Mouse (Mus musculus) heart, embryonic 14.5 days (tissue): ENCODE results near the gene Pclo. TPM values are rescaled to one million over a fixed set of nuclear protein-coding genes. Genes with fewer than 3 reads are reported as not detected.

Experiments used
- ATAC-seq: fragments of 200-750 bp; cut with Nextera tagmentation; 2 replicates; pipeline ENCODE4 v1.8.0; 2017; ENCODE audit warnings: low read depth, moderate TSS enrichment; ENCODE audit not compliant: insufficient number of reproducible peaks, insufficient read depth, low FRiP score
- H3K27ac ChIP-seq, 2 experiments: fragments of 200-500 bp in 1 of 2; fragments of 300-500 bp in 1 of 2; sonication (generic) in 1 of 2; replicated peaks in 1 of 2; 2 replicates each; pipeline ENCODE4 v1.5.1; 2012 to 2014; ENCODE audit warnings: low read depth in 2 of 2, low read length in 2 of 2, control low read depth in 1 of 2, mild to moderate bottlenecking in 1 of 2, mixed read lengths in 1 of 2; ENCODE audit not compliant: control insufficient read depth in 1 of 2, insufficient read depth in 1 of 2
- H3K27me3 ChIP-seq: fragments of 300-500 bp; sonication (generic); 2 replicates; pipeline ENCODE4 v1.6.1; 2014; ENCODE audit warnings: mild to moderate bottlenecking, low read length, control low read depth; ENCODE audit not compliant: control insufficient read depth, insufficient read depth
- H3K36me3 ChIP-seq: fragments of 300-500 bp; sonication (generic); 2 replicates; pipeline ENCODE4 v1.6.1; 2014; ENCODE audit warnings: mild to moderate bottlenecking, control low read depth, low read length, mixed read lengths; ENCODE audit not compliant: control insufficient read depth, insufficient read depth
- H3K4me1 ChIP-seq, 2 experiments: fragments of 200-500 bp in 1 of 2; fragments of 300-500 bp in 1 of 2; sonication (generic) in 1 of 2; 2 replicates each; pipeline ENCODE4 v1.6.1; 2012 to 2014; ENCODE audit warnings: low read length in 2 of 2, control low read depth in 1 of 2, mixed read lengths in 1 of 2; ENCODE audit not compliant: control insufficient read depth in 2 of 2, insufficient read depth in 2 of 2
- H3K4me2 ChIP-seq: fragments of 300-500 bp; sonication (generic); 2 replicates; pipeline ENCODE4 v1.6.1; 2014; ENCODE audit warnings: mild to moderate bottlenecking, low read length
- H3K4me3 ChIP-seq, 2 experiments: fragments of 200-500 bp in 1 of 2; fragments of 300-500 bp in 1 of 2; sonication (generic) in 1 of 2; 2 replicates each; pipeline ENCODE4 v1.5.1; 2012 to 2014; ENCODE audit warnings: low read length in 2 of 2, mild to moderate bottlenecking in 2 of 2, control low read depth in 1 of 2, low read depth in 1 of 2, moderate library complexity in 1 of 2; ENCODE audit not compliant: control insufficient read depth in 1 of 2, insufficient read depth in 1 of 2
- H3K9ac ChIP-seq: fragments of 300-500 bp; sonication (generic); 2 replicates; pipeline ENCODE4 v1.6.1; 2014; ENCODE audit warnings: mild to moderate bottlenecking, low read length
- H3K9me3 ChIP-seq: fragments of 300-500 bp; sonication (generic); 2 replicates; pipeline ENCODE4 v1.6.1; 2016; ENCODE audit warnings: low read length, control low read depth; ENCODE audit not compliant: control insufficient read depth
- WGBS: fragments of 180-500 bp; shearing (Covaris S2); extraction: QIAGEN DNeasy Blood & Tissue Kit; methylation state at CpG from one replicate; pipeline ENCODE4 v1.1.7; 2014; 5-methylcytosine and 5-hydroxymethylcytosine counted together
- polyA plus RNA-seq: library from polyadenylated mRNA; unstranded; fragments of >200 nt; fragmentation: Nextera tagmentation; extraction: Ambion mirVana; gene quantifications from 2 replicates; pipeline ENCODE4 v1.2.1, GENCODE M21; 2014

Pclo gene
- polyA plus RNA-seq, 1 experiment from 2014 or later = 0.19 TPM

DNA sequence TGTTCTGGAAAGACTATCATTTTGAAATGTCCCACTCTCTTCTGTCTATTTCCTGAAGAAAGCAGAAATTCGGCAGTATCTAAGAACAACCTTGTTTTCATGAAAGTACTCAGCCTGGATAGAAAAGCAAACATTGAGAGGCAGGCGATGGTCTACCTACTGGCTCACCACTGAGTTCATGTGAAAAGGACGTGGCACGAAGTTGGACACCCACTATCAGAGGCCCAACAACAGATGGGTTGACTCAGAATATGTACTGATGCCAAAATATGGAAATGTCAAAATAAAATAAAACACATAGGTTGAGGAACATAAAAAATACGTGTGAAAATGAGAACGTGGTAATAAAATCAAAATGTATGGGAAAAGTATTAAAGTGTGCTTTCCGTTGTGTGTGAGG, 106.4 kb downstream of the Pclo start:
- Histone ChIP-seq H3K9ac (no peak overlapping the region), H3K27me3 (no peaks in the 10 kb centered on the region), H3K4me2 (no peak overlapping the region), H3K27ac (no peak overlapping the region), H3K4me1 (no peaks in the 10 kb centered on the region), H3K4me3 (no peak overlapping the region), H3K36me3 (no peaks in the 10 kb centered on the region), H3K9me3 (no peaks in the 10 kb centered on the region)
- WGBS = 76% methylated on average over 7 of the region's 7 CpGs
- ATAC-seq = no peak

GRCm38 (mm10) chr5:14623360-14623759, 108.6 kb downstream of the Pclo start:
- no peaks in the 10 kb centered on the region for H3K9me3 ChIP-seq
- 61% methylated on average over 7 of the region's 7 CpGs for WGBS
- no peaks in the 10 kb centered on the region for H3K36me3 ChIP-seq
- no peaks in the 10 kb centered on the region for H3K4me1 ChIP-seq
- no peak overlapping the region for H3K27ac ChIP-seq
- no peak overlapping the region for H3K4me3 ChIP-seq
- H3K4me2 ChIP-seq = no peak overlapping the region
- no peaks in the 10 kb centered on the region for H3K27me3 ChIP-seq
- ATAC-seq = no peak
- H3K9ac ChIP-seq = no peak overlapping the region

DNA sequence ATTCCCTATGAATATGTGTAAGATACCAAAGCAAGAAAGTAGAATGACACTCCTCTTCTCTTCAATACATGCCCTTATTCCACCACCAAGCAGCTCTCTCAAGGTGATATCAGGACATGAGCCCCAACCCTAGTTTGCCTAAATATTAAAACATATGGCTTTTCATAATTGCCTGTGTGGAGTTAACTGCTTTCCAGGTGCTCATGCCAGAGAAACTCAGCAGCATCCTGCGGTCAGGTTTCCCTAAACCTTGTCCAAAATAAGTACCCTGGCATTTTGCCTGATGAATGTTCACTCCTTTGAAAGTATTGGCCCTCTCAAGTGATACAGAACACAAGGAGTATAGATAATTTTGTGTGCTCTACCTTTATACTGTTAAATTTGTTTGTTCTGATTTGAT, 126.5 kb downstream of the Pclo start:
- no peaks in the 10 kb centered on the region for H3K36me3 ChIP-seq
- WGBS = 61% methylated on average over 1 of the region's 1 CpGs
- H3K27ac ChIP-seq = no peak overlapping the region
- H3K9ac ChIP-seq = no peak overlapping the region
- no peak overlapping the region for H3K4me2 ChIP-seq
- ATAC-seq = no peak
- H3K27me3 ChIP-seq = no peaks in the 10 kb centered on the region
- H3K4me1 ChIP-seq = no peaks in the 10 kb centered on the region
- H3K9me3 ChIP-seq = no peaks in the 10 kb centered on the region
- H3K4me3 ChIP-seq = no peak overlapping the region

DNA sequence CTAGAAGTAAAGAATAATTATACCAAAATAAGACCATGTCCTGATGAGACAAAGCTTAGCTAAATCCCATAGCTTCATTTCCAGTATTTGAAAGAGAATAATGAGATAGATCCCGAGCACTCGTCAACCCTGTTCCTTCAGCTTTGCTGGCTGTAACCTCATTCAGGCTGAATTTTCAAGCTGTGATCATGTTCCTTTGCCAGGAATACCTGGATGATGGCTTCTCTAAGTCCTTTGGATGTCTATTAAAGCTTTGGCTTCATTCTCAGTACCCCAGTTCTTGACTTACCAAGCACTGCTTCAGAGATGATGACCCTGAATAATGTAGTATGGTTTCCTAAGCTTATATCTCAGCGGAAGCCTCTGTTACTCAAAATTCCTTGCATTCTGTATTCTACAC, 131.1 kb downstream of the Pclo start:
- WGBS = 79% methylated on average over 3 of the region's 3 CpGs
- Histone ChIP-seq H3K27me3 (no peaks in the 10 kb centered on the region), H3K36me3 (no peaks in the 10 kb centered on the region), H3K9me3 (no peaks in the 10 kb centered on the region), H3K4me1 (no peaks in the 10 kb centered on the region), H3K4me3 (no peak overlapping the region), H3K9ac (no peak overlapping the region), H3K27ac (no peak overlapping the region), H3K4me2 (no peak overlapping the region)
- ATAC-seq = no peak

DNA sequence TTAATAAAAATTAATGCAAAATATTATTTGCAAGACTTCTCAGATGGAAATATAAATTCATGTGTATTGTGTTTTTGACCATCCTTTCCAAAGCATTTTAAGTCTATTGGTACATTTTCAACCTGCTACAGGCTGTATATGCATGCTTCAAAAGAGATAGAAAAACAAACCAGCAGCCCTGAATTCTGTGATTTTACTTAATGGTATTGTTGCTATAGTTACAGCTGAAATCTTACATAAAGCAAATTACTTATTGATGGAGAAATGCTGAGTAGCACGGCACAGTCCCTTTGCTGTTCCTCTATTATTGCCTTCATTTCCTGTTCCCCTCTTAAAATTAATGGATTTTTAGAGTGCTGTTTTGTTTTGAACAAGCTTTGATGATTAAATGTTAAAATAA, 145.9 kb downstream of the Pclo start:
- 76% methylated on average over 1 of the region's 1 CpGs for WGBS
- Histone ChIP-seq H3K9ac (no peak overlapping the region), H3K4me2 (no peak overlapping the region), H3K9me3 (no peaks in the 10 kb centered on the region), H3K27me3 (no peaks in the 10 kb centered on the region), H3K27ac (no peak overlapping the region), H3K4me3 (no peak overlapping the region), H3K36me3 (no peaks in the 10 kb centered on the region), H3K4me1 (no peaks in the 10 kb centered on the region)
- no peak for ATAC-seq

- Histone ChIP-seq H3K9me3 (no peaks in the 10 kb centered on the region), H3K27me3 (no peaks in the 10 kb centered on the region), H3K9ac (no peak overlapping the region), H3K4me1 (no peaks in the 10 kb centered on the region), H3K36me3 (no peaks in the 10 kb centered on the region), H3K4me2 (no peak overlapping the region), H3K27ac (no peak overlapping the region), H3K4me3 (no peak overlapping the region)
- WGBS = 62% methylated on average over 1 of the region's 1 CpGs
- no peak for ATAC-seq
These were observed 147.5 kb downstream of the Pclo start for GRCm38 (mm10) chr5:14662180-14662579.

DNA sequence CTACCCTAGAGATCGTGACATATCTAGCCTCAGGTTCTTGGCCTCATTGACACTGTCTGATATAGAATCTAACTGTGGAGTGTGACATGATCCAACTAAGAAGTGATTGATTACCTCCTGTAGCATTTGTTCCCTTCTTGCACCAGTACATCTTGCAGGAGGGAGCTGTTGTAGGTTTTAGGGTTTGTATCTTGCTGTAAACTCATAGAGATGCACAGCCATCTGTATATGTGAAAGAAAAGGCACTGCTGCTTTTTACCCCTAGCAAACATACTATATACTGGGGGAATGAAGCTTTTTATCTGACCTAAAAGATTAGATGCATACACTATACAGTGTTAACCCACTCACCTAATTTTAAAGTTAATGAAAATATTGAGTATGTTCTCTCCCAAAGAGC, 147.9 kb downstream of the Pclo start:
- Histone ChIP-seq H3K9me3 (no peaks in the 10 kb centered on the region), H3K27me3 (no peaks in the 10 kb centered on the region), H3K4me2 (no peak overlapping the region), H3K4me1 (no peaks in the 10 kb centered on the region), H3K27ac (no peak overlapping the region), H3K4me3 (no peak overlapping the region), H3K9ac (no peak overlapping the region), H3K36me3 (no peaks in the 10 kb centered on the region)
- 76% methylated on average over 1 of the region's 1 CpGs for WGBS
- no peak for ATAC-seq

GRCm38 (mm10) chr5:14680419-14680818, 165.7 kb downstream of the Pclo start:
- H3K4me1 ChIP-seq = no peaks in the 10 kb centered on the region
- H3K4me3 ChIP-seq = no peak overlapping the region
- WGBS = 81% methylated on average over 6 of the region's 6 CpGs
- H3K36me3 ChIP-seq = no peaks in the 10 kb centered on the region
- no peaks in the 10 kb centered on the region for H3K27me3 ChIP-seq
- 0 out of 2 replicates have a peak, but pooled peaks cover 2% of the 10 kb centered on the region for H3K9me3 ChIP-seq
- no peak for ATAC-seq
- no peak overlapping the region for H3K27ac ChIP-seq
- no peak overlapping the region for H3K9ac ChIP-seq
- H3K4me2 ChIP-seq = no peak overlapping the region
